Mouse (Mus musculus): ENCODE measurements around the gene Tmem191c. TPM values are rescaled to one million over a fixed set of nuclear protein-coding genes. Genes with fewer than 3 reads are reported as not detected.

Tmem191c gene
- total and polyA plus RNA-seq, 3 experiments = 3.3 to 7.5 TPM; not detected in 1

DNA sequence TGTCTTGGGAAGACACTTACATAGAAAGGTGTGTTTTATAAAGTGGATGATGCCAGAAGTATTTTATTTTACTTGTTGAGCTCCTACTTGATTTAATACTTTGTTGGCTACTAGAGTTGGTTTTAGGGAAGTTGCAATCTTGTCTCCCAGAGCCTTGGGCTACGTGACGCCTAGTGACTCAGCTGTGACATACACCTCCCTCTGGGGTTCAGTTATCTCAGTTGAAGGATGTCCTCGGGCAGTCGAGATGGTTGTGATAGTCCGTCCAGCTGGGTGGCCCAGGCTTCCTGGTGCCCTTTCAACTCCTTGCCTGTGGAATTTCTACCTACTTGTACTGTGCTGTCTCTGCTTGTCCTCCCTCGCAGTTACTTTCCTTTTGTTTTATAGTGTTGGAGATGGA is 26.7 kb upstream of the Tmem191c start:
- H3K4me1 ChIP-seq (ENCODE audit: control insufficient read depth in 1 of 2, insufficient read depth in 2 of 2, low read length in 2 of 2) = peaks cover 36 to 61% of the 10 kb centered on the region in 2 experiments
- peak overlapping the region; percentile 11 for H3K9ac ChIP-seq (ENCODE audit: control insufficient read depth, low read depth, low read length, poor library complexity, severe bottlenecking)
- H3K9me3 ChIP-seq (replicated peaks; ENCODE audit: insufficient read depth, low read length) = no peaks in the 10 kb centered on the region
- peaks cover 0 to 53% of the 10 kb centered on the region in 2 experiments; a peak in 2 of 4 replicates for H3K36me3 ChIP-seq (ENCODE audit: control insufficient read depth in 1 of 2, insufficient read depth in 2 of 2, low read length in 2 of 2)
- DNase-seq (ENCODE audit: low read depth, low spot score) = peak; percentile 91
- peak overlapping the region; percentile 30 to 33 for H3K4me3 ChIP-seq (ENCODE audit: control insufficient read depth in 1 of 2, insufficient read depth in 1 of 2, low read depth in 2 of 2, low read length in 2 of 2)
- peak; percentile 50 for TF ChIP-seq MAX (IDR thresholded peaks at IDR 0.05; ENCODE audit: low read length)
- no peak for TF ChIP-seq E2F4 (IDR thresholded peaks at IDR 0.05; ENCODE audit: borderline replicate concordance, low read depth, low read length)
- TF ChIP-seq EP300 (IDR thresholded peaks at IDR 0.05; ENCODE audit: low read depth in 1 of 2, low read length in 2 of 2) = peak; percentile 87 to 88
- 0 out of 2 replicates have a peak, but pooled peaks have one; percentile 21 for TF ChIP-seq ELF1 (IDR thresholded peaks at IDR 0.05; ENCODE audit: low read depth, low read length)
- TF ChIP-seq MAZ (IDR thresholded peaks at IDR 0.05; ENCODE audit: low read depth, low read length) = no peak
- peak; percentile 63 for TF ChIP-seq MXI1 (IDR thresholded peaks at IDR 0.05; ENCODE audit: low read depth, low read length)
- no peak for TF ChIP-seq CHD1 (IDR thresholded peaks at IDR 0.05; ENCODE audit: low read depth, low read length)
- no peak for TF ChIP-seq SMC3 (IDR thresholded peaks at IDR 0.05; ENCODE audit: low read depth, low read length)
- no peak for TF ChIP-seq ZMIZ1 (IDR thresholded peaks at IDR 0.05; ENCODE audit: low read depth, low read length)
- no peak for TF ChIP-seq MYB (IDR thresholded peaks at IDR 0.05; ENCODE audit: low read depth, low read length)
- TF ChIP-seq ZC3H11A (IDR thresholded peaks at IDR 0.05; ENCODE audit: low read depth, low read length) = no peak
- no peak for TF ChIP-seq RAD21 (IDR thresholded peaks at IDR 0.05; ENCODE audit: low read depth, low read length)
- no peak for TF ChIP-seq USF2 (IDR thresholded peaks at IDR 0.05; ENCODE audit: borderline replicate concordance in 1 of 2, insufficient read depth in 1 of 2, low read depth in 1 of 2, low read length in 2 of 2)
- no peak for TF ChIP-seq NELFE (IDR thresholded peaks at IDR 0.05; ENCODE audit: low read depth, low read length)
- TF ChIP-seq USF1 (IDR thresholded peaks at IDR 0.05; ENCODE audit: low read depth, low read length) = no peak
- no peak for TF ChIP-seq POLR2AphosphoS5 (IDR thresholded peaks at IDR 0.05; ENCODE audit: borderline replicate concordance, low read depth, low read length)
- no peak for TF ChIP-seq ZNF384 (IDR thresholded peaks at IDR 0.05; ENCODE audit: low read depth, low read length)
- TF ChIP-seq SIN3A (IDR thresholded peaks at IDR 0.05; ENCODE audit: low read length) = peak; percentile 92
- peak; percentile 99 for TF ChIP-seq ETS1 (IDR thresholded peaks at IDR 0.05; ENCODE audit: low read depth, low read length)
- no peak for TF ChIP-seq CHD2 (IDR thresholded peaks at IDR 0.05; ENCODE audit: low read length)
- no peak for TF ChIP-seq GABPA (IDR thresholded peaks at IDR 0.05; ENCODE audit: low read depth, low read length)
- TF ChIP-seq GATA1 (IDR thresholded peaks at IDR 0.05; ENCODE audit: low read depth, low read length) = peak; percentile 91
- peak; percentile 66 for TF ChIP-seq RCOR1 (IDR thresholded peaks at IDR 0.05; ENCODE audit: low read depth, low read length)
- peak; percentile 78 for TF ChIP-seq JUND (IDR thresholded peaks at IDR 0.05; ENCODE audit: low read depth, low read length)
- no peak for TF ChIP-seq MAFK (IDR thresholded peaks at IDR 0.05; ENCODE audit: borderline replicate concordance, low read depth, low read length)
- TF ChIP-seq BHLHE40 (IDR thresholded peaks at IDR 0.05; ENCODE audit: borderline replicate concordance, low read depth, low read length) = 0 out of 2 replicates have a peak, but pooled peaks have one; percentile 51
- TF ChIP-seq TBP (IDR thresholded peaks at IDR 0.05; ENCODE audit: low read depth, low read length) = no peak; the same call in 1 of the 2 replicates
- peak; percentile 65 for TF ChIP-seq TAL1 (IDR thresholded peaks at IDR 0.05; ENCODE audit: low read length)
- peak; percentile 84 for TF ChIP-seq TCF12 (IDR thresholded peaks at IDR 0.05; ENCODE audit: low read depth, low read length)
- no peak for TF ChIP-seq MEF2A (IDR thresholded peaks at IDR 0.05; ENCODE audit: extremely low read depth, insufficient replicate concordance, low read depth, low read length, poor library complexity, severe bottlenecking)
- no peak for TF ChIP-seq UBTF (IDR thresholded peaks at IDR 0.05; ENCODE audit: borderline replicate concordance, insufficient read depth, low read depth, low read length)
- TF ChIP-seq ZKSCAN1 (IDR thresholded peaks at IDR 0.05; ENCODE audit: low read depth, low read length) = no peak
- peak overlapping the region; percentile 76 for H3K27ac ChIP-seq (ENCODE audit: control insufficient read depth, low read depth, low read length)
- peaks cover 20% of the 10 kb centered on the region for H3K79me2 ChIP-seq (ENCODE audit: control insufficient read depth, insufficient read depth, low read length, poor library complexity)
- H3K27me3 ChIP-seq (ENCODE audit: control insufficient read depth in 1 of 2, insufficient read depth in 2 of 2, low read length in 2 of 2) = no peaks in the 10 kb centered on the region

Data from MEL (cell line).